13 mouse cellular contexts compared by ENCODE assay signal in the genomic region with DNA sequence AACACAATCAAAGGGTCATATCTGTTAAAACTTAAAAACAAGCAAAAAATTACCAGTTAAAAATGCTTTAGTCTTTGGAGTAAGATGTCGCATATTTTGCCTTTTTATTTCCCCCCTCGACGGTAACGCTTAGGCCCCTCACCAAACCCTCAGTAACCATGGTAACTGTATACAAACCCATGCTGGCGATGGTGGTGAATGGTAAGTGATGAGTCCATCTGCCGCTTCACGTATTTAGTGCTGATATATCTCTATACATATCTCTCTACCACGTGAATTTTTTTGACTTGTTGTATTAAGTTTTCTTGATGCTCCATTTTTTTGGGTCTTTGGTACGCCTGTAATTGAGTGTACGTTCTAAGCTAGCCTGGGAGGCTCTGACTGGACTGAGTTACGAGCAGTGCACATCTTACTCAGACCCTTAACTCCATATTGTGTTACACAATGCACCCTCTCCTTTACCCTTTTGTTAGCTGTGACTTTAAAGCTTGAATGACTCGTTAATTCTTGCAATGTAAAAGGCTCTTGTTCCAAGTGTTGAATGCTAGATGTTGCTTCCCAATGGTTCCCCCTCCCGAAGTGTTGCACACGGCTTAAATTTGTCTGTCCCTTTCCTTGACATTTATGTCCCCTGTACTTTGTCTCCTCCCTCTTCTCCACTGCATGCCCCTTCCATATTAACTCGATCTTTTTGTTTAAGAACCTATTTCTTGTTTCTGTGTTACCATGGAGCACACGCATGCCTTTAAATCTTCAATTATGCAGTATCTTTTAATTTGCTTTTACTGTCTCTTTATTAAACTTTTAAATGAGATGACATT.
"Had no signal": no experiment of that assay in that cellular context is flagged by ENCODE, and none has a peak within 500 bp of the region (broad histone marks: within the 10 kb centered on the region; RNA-seq: fewer than 3 reads in every experiment).

No protein-coding gene starts in this region.

- H3K36me3 ChIP-seq: limb, embryonic 13.5 days; midbrain, embryonic 10.5 days had no signal

- H3K27ac ChIP-seq: layer of hippocampus, adult 2 months; limb, embryonic 13.5 days; liver, embryonic 14.5 days; midbrain, embryonic 10.5 days had no signal

- ATAC-seq: midbrain, embryonic 16.5 days had no signal

- H3K4me3 ChIP-seq: layer of hippocampus, adult 2 months; limb, embryonic 13.5 days; midbrain, embryonic 10.5 days had no signal

- H3K4me1 ChIP-seq: limb, embryonic 13.5 days had no signal

- H3K9me3 ChIP-seq: limb, embryonic 13.5 days; midbrain, embryonic 10.5 days had no signal

- H3K4me2 ChIP-seq: limb, embryonic 13.5 days had no signal

- H3K27me3 ChIP-seq: limb, embryonic 13.5 days had no signal

- DNase-seq: kidney, adult 18-20 months; kidney, postnatal 10 days; kidney, postnatal 4 days; left cerebral cortex, postnatal 4 days; lung, adult 18-20 months; lung, postnatal 36 days; thymus, adult 18-20 months; thymus, postnatal 14 days had no signal

- H3K9ac ChIP-seq: limb, embryonic 13.5 days; liver, embryonic 14.5 days had no signal
